Mouse (Mus musculus) heart, postnatal 0 days (tissue): ENCODE results near the gene Pear1.

Experiments
- CTCF ChIP-seq: IDR thresholded peaks from 2 replicates; pipeline ENCODE4 v1.5.1; 2016; ENCODE audit warnings: antibody characterized with exemption, control low read depth, low read depth
- EP300 ChIP-seq: IDR thresholded peaks from 2 replicates; pipeline ENCODE4 v1.6.1; 2016; ENCODE audit warnings: antibody characterized with exemption, low read depth

GRCm38 (mm10) chr3:87811297-87811696, 12.8 kb downstream of the Pear1 start:
- no peak for TF ChIP-seq CTCF
- no peak for TF ChIP-seq EP300
